23 mouse cellular contexts compared by ENCODE assay signal in the genomic region with DNA sequence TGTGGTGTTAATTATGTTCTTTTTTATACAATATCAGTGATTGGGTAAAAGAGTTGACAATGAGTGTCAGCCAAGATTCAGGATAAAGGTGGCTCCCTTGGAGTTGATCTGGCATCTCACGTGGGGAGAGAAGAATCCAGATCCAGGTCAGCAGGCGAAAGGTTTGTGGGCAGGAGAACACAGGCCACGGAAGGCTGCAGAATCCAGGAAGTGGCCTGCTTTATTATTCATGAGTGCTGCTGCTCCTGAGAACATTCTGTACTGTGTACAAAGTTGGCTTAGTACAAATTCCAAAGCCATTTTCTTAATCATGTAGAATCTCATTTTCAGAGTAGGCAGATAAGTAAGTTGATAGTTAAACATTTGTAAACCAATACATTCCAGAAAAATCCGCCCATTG. TPM values are rescaled to one million over a fixed set of nuclear protein-coding genes. Genes with fewer than 3 reads are reported as not detected.
DNase-seq lines count a peak whose midpoint lies in the region; TF ChIP-seq lines count a peak whose summit lies in the region.
"Had no signal": no experiment of that assay in that cellular context is flagged by ENCODE, and none has a peak within 500 bp of the region (broad histone marks: within the 10 kb centered on the region; RNA-seq: fewer than 3 reads in every experiment).

No protein-coding gene starts in this region.

- no peaks in the 10 kb centered on the region for H3K4me1 ChIP-seq in lung, adult 2 months (ENCODE audit: control insufficient read depth, insufficient read depth, low read length)
- H3K4me1 ChIP-seq: embryonic facial prominence, embryonic 13.5 days; hindbrain, embryonic 13.5 days; limb, embryonic 13.5 days; midbrain, embryonic 12.5 days; neural tube, embryonic 13.5 days had no signal

- H3K27ac ChIP-seq in gastrocnemius, adult 2 months, result 0 out of 2 replicates have a peak overlapping the region, but pooled peaks have one; percentile 9
- H3K27ac ChIP-seq: embryonic facial prominence, embryonic 13.5 days; hindbrain, embryonic 13.5 days; limb, embryonic 13.5 days; macrophage; midbrain, embryonic 12.5 days; neural tube, embryonic 13.5 days had no signal

- WGBS in lung, adult 2 months, result 57% methylated on average over 4 of the region's 4 CpGs

- H3K4me3 ChIP-seq in gastrocnemius, adult 2 months, result no peak overlapping the region
- no peak overlapping the region for H3K4me3 ChIP-seq in lung, adult 2 months (replicated peaks; ENCODE audit: extremely low read depth, low read depth, low read length)
- H3K4me3 ChIP-seq: embryonic facial prominence, embryonic 13.5 days; hindbrain, embryonic 13.5 days; limb, embryonic 13.5 days; midbrain, embryonic 12.5 days; neural tube, embryonic 13.5 days had no signal

- intact Hi-C loops in gastrocnemius, adult 2 months (cut with DNase I), result no loop called here

- no peak for TF ChIP-seq CTCF in gastrocnemius, adult 2 months (IDR thresholded peaks at IDR 0.05)
- no peak for TF ChIP-seq CTCF in lung, adult 2 months (IDR thresholded peaks at IDR 0.05; ENCODE audit: insufficient read depth, low read length)

- DNase-seq in gastrocnemius, adult 2 months, result no peak
- DNase-seq in gastrocnemius, postnatal 10 days, result no peak
- DNase-seq in lung, postnatal 36 days, result peak; percentile 26
- no peak for DNase-seq in lung, adult 2 months
- DNase-seq in kidney, adult 8-10 months, result peak; percentile 79 to 91
- DNase-seq in kidney, postnatal 36 days, result peak; percentile 70 to 93
- no peak for DNase-seq in cerebellum, postnatal 10 days
- DNase-seq in thymus, postnatal 36 days, result no peak
- DNase-seq: adrenal gland, postnatal 10 days; cerebellum, adult 2 months; right cerebral cortex, postnatal 14 days; thymus, postnatal 4 days had no signal

- no peak for TF ChIP-seq POLR2A in lung, adult 2 months (IDR thresholded peaks at IDR 0.05; ENCODE audit: borderline replicate concordance, extremely low read depth, low read depth, low read length)

RNA-seq across cellular contexts. Expression of gene 1700020N01Rik, which starts 19.2 kb away (rescaled TPM):
- not detected for total RNA-seq in gastrocnemius, adult 2 months (2021)
- not detected for total RNA-seq in gastrocnemius, postnatal 10 days (2021)
- polyA plus RNA-seq in lung, adult 2 months (2012; rRNA removed), result not detected in 2 replicates
- total RNA-seq: adrenal gland, postnatal 10 days; CH12.LX; gastrocnemius, postnatal 4 days; layer of hippocampus, postnatal 14 days; left cerebral cortex, postnatal 10 days had no signal
- polyA plus RNA-seq: cerebellum, adult 2 months; embryonic facial prominence, embryonic 13.5 days; hindbrain, embryonic 13.5 days; limb, embryonic 13.5 days; liver, embryonic 16.5 days; macrophage; midbrain, embryonic 12.5 days; neural tube, embryonic 13.5 days had no signal

Comparison
In these comparisons a context has a peak if more than half of its experiments do, and no peak if none do; other contexts are left out.
1. DNase-seq: peak in lung, postnatal 36 days (single experiment), kidney, adult 8-10 months (2 of 2) and kidney, postnatal 36 days (2 of 2); none in gastrocnemius, adult 2 months (single experiment), gastrocnemius, postnatal 10 days (single experiment), lung, adult 2 months (single experiment), cerebellum, postnatal 10 days (0 of 2) and thymus, postnatal 36 days (0 of 2).